Mouse (Mus musculus): Measurements from ENCODE around the gene Mrps27. TPM values are rescaled to one million over a fixed set of nuclear protein-coding genes. Genes with fewer than 3 reads are reported as not detected.
"Not testable (repeated sequence)": the region's sequence is repeated elsewhere in the genome, so short reads cannot be mapped to it uniquely, and the experiment has no call there.

Mrps27 gene
- total RNA-seq, 2 experiments from 2014 or later = 25.1 to 28.3 TPM

GRCm38 (mm10) chr13:99317058-99317457 lies 27.5 kb upstream of the Mrps27 start:
- peak overlapping the region; percentile 20; the same call in 1 of the 2 replicates for H3K27ac ChIP-seq
- intact Hi-C loops (cut with DNase I) = loop anchor here (1.0 to 2.0 kb wide), 2 partner anchors 147 to 450 kb away; no protein-coding TSS in a partner anchor
- DNase-seq (ENCODE audit: extremely low spot score in 1 of 2, low spot score in 2 of 2) = peak; percentile 38 to 56
- peak; percentile 68 for TF ChIP-seq CTCF (IDR thresholded peaks at IDR 0.05)
- H3K4me3 ChIP-seq = no peak overlapping the region

GRCm38 (mm10) chr13:99320453-99320852 lies 24.1 kb upstream of the Mrps27 start:
- TF ChIP-seq CTCF (IDR thresholded peaks at IDR 0.05) = no peak
- no peak overlapping the region for H3K27ac ChIP-seq
- intact Hi-C loops (cut with DNase I) = no loop called here
- no peak for DNase-seq (ENCODE audit: extremely low spot score in 1 of 2, low spot score in 2 of 2)
- no peak overlapping the region for H3K4me3 ChIP-seq

GRCm38 (mm10) chr13:99322915-99323314 lies 21.7 kb upstream of the Mrps27 start:
- DNase-seq (ENCODE audit: extremely low spot score in 1 of 2, low spot score in 2 of 2); H3K4me3 ChIP-seq; intact Hi-C loops (cut with DNase I): not testable (repeated sequence)
- peak overlapping the region; percentile 11; the same call in 1 of the 2 replicates for H3K27ac ChIP-seq

- intact Hi-C loops (cut with DNase I) = no loop called here
- Histone ChIP-seq H3K4me3 (no peak overlapping the region), H3K27ac (no peak overlapping the region)
- no peak for DNase-seq (ENCODE audit: extremely low spot score in 1 of 2, low spot score in 2 of 2)
- TF ChIP-seq CTCF (IDR thresholded peaks at IDR 0.05) = no peak
Observed at GRCm38 (mm10) chr13:99323632-99324336, 20.8 kb upstream of the Mrps27 start.

GRCm38 (mm10) chr13:99324337-99324685 lies 20.3 kb upstream of the Mrps27 start:
- H3K27ac ChIP-seq; H3K4me3 ChIP-seq; DNase-seq (ENCODE audit: extremely low spot score in 1 of 2, low spot score in 2 of 2); intact Hi-C loops (cut with DNase I): not testable (repeated sequence)

- intact Hi-C loops (cut with DNase I) = no loop called here
- no peak for DNase-seq (ENCODE audit: extremely low spot score in 1 of 2, low spot score in 2 of 2)
- TF ChIP-seq CTCF (IDR thresholded peaks at IDR 0.05) = no peak
- Histone ChIP-seq H3K27ac (no peak overlapping the region), H3K4me3 (no peak overlapping the region)
Observed at GRCm38 (mm10) chr13:99331255-99331654, 13.3 kb upstream of the Mrps27 start.

GRCm38 (mm10) chr13:99337510-99337909 lies 7.1 kb upstream of the Mrps27 start:
- DNase-seq (ENCODE audit: extremely low spot score in 1 of 2, low spot score in 2 of 2) = no peak
- Histone ChIP-seq H3K4me3 (no peak overlapping the region), H3K27ac (no peak overlapping the region)
- no peak for TF ChIP-seq CTCF (IDR thresholded peaks at IDR 0.05)
- intact Hi-C loops (cut with DNase I) = no loop called here

- no peak overlapping the region for H3K27ac ChIP-seq
- intact Hi-C loops (cut with DNase I) = no loop called here
- H3K4me3 ChIP-seq = no peak overlapping the region
- TF ChIP-seq CTCF (IDR thresholded peaks at IDR 0.05) = no peak
- no peak for DNase-seq (ENCODE audit: extremely low spot score in 1 of 2, low spot score in 2 of 2)
Observed at GRCm38 (mm10) chr13:99341504-99341903, 3.1 kb upstream of the Mrps27 start.

- Histone ChIP-seq H3K27ac (peak overlapping the region; percentile 92), H3K4me3 (peak overlapping the region; percentile 95)
- no peak for TF ChIP-seq CTCF (IDR thresholded peaks at IDR 0.05)
- no peak for DNase-seq (ENCODE audit: extremely low spot score in 1 of 2, low spot score in 2 of 2)
- intact Hi-C loops (cut with DNase I) = no loop called here
Observed at GRCm38 (mm10) chr13:99343876-99344598, 549 bp upstream of the Mrps27 start.

- H3K27ac ChIP-seq = no peak overlapping the region
- intact Hi-C loops (cut with DNase I) = no loop called here
- H3K4me3 ChIP-seq = no peak overlapping the region
- DNase-seq (ENCODE audit: extremely low spot score in 1 of 2, low spot score in 2 of 2) = no peak
- no peak for TF ChIP-seq CTCF (IDR thresholded peaks at IDR 0.05)
Observed at GRCm38 (mm10) chr13:99350009-99350408, 5.4 kb downstream of the Mrps27 start.

GRCm38 (mm10) chr13:99351186-99351585 lies 6.6 kb downstream of the Mrps27 start:
- intact Hi-C loops (cut with DNase I) = no loop called here
- Histone ChIP-seq H3K27ac (no peak overlapping the region), H3K4me3 (no peak overlapping the region)
- no peak for TF ChIP-seq CTCF (IDR thresholded peaks at IDR 0.05)
- DNase-seq (ENCODE audit: extremely low spot score in 1 of 2, low spot score in 2 of 2) = no peak

GRCm38 (mm10) chr13:99351596-99351995 lies 7.0 kb downstream of the Mrps27 start:
- intact Hi-C loops (cut with DNase I) = no loop called here
- no peak overlapping the region for H3K27ac ChIP-seq
- TF ChIP-seq CTCF (IDR thresholded peaks at IDR 0.05) = no peak
- no peak for DNase-seq (ENCODE audit: extremely low spot score in 1 of 2, low spot score in 2 of 2)
- H3K4me3 ChIP-seq = no peak overlapping the region

All from left cerebral cortex, adult 2 months (tissue).